Mouse (Mus musculus) erythroblast, embryonic 14.5 days (primary cell): ENCODE data around the gene Ctnna3. TPM values are rescaled to one million over a fixed set of nuclear protein-coding genes. Genes with fewer than 3 reads are reported as not detected.

Source experiments
- H3K27me3 ChIP-seq: 2 replicates; pipeline ENCODE4 v1.6.1; 2012; ENCODE audit warnings: inconsistent platforms; ENCODE audit not compliant: control insufficient read depth
- H3K36me3 ChIP-seq: 2 replicates; pipeline ENCODE4 v1.6.1; 2012; ENCODE audit warnings: mild to moderate bottlenecking, inconsistent platforms; ENCODE audit not compliant: control insufficient read depth
- H3K4me1 ChIP-seq: 2 replicates; pipeline ENCODE4 v1.6.1; 2012; ENCODE audit warnings: inconsistent platforms; ENCODE audit not compliant: control insufficient read depth
- H3K4me3 ChIP-seq: replicated peaks from 2 replicates; pipeline ENCODE3; 2012; ENCODE audit warnings: moderate library complexity, mild to moderate bottlenecking, inconsistent platforms
- H3K9me3 ChIP-seq: 2 replicates; pipeline ENCODE4 v1.6.1; 2012; ENCODE audit warnings: low read length, inconsistent platforms, mixed read lengths; ENCODE audit not compliant: control insufficient read depth
- GATA1 ChIP-seq: IDR thresholded peaks from 2 replicates; pipeline ENCODE4 v1.6.1; 2012; ENCODE audit warnings: low read length, inconsistent platforms, mixed read lengths
- TAL1 ChIP-seq: IDR thresholded peaks from 3 replicates; pipeline ENCODE4 v1.6.1; 2012; ENCODE audit warnings: low read length, inconsistent platforms, mixed read lengths
- polyA plus RNA-seq: library from polyadenylated mRNA; stranded (reverse); fragments of >175 nt; gene quantifications from 2 replicates; pipeline ENCODE4 v1.2.3, GENCODE M21; 2012

Ctnna3 gene
- polyA plus RNA-seq, 1 experiment = not detected

GRCm38 (mm10) chr10:63784808-63785535 is 355.1 kb downstream of the Ctnna3 start:
- H3K9me3 ChIP-seq = peaks cover 12% of the 10 kb centered on the region
- TF ChIP-seq GATA1 (no peak), TAL1 (no peak)
- no peak overlapping the region for H3K4me3 ChIP-seq
- H3K36me3 ChIP-seq = no peaks in the 10 kb centered on the region
- no peaks in the 10 kb centered on the region for H3K27me3 ChIP-seq
- H3K4me1 ChIP-seq = no peaks in the 10 kb centered on the region

GRCm38 (mm10) chr10:63786390-63786789 is 356.5 kb downstream of the Ctnna3 start:
- H3K27me3 ChIP-seq = no peaks in the 10 kb centered on the region
- TF ChIP-seq TAL1 = no peak
- no peak for TF ChIP-seq GATA1
- H3K9me3 ChIP-seq = peaks cover 14% of the 10 kb centered on the region
- H3K4me3 ChIP-seq = no peak overlapping the region
- no peaks in the 10 kb centered on the region for H3K36me3 ChIP-seq
- no peaks in the 10 kb centered on the region for H3K4me1 ChIP-seq

- Histone ChIP-seq H3K27me3 (no peaks in the 10 kb centered on the region), H3K9me3 (peaks cover 30% of the 10 kb centered on the region), H3K4me1 (no peaks in the 10 kb centered on the region), H3K36me3 (no peaks in the 10 kb centered on the region), H3K4me3 (no peak overlapping the region)
- TF ChIP-seq TAL1 = no peak
- TF ChIP-seq GATA1 = no peak
These were observed 374.0 kb downstream of the Ctnna3 start for GRCm38 (mm10) chr10:63803909-63804308.

- no peak overlapping the region for H3K4me3 ChIP-seq
- H3K36me3 ChIP-seq = no peaks in the 10 kb centered on the region
- H3K4me1 ChIP-seq = no peaks in the 10 kb centered on the region
- TF ChIP-seq TAL1 (no peak), GATA1 (no peak)
- peaks cover 16% of the 10 kb centered on the region for H3K9me3 ChIP-seq
- no peaks in the 10 kb centered on the region for H3K27me3 ChIP-seq
These were observed 375.7 kb downstream of the Ctnna3 start for GRCm38 (mm10) chr10:63805551-63805950.

GRCm38 (mm10) chr10:63806254-63806653 is 376.4 kb downstream of the Ctnna3 start:
- TF ChIP-seq TAL1 (no peak), GATA1 (no peak)
- Histone ChIP-seq H3K36me3 (no peaks in the 10 kb centered on the region), H3K4me3 (no peak overlapping the region), H3K9me3 (peaks cover 13% of the 10 kb centered on the region), H3K27me3 (no peaks in the 10 kb centered on the region), H3K4me1 (no peaks in the 10 kb centered on the region)

- no peaks in the 10 kb centered on the region for H3K27me3 ChIP-seq
- H3K36me3 ChIP-seq = no peaks in the 10 kb centered on the region
- peaks cover 7% of the 10 kb centered on the region for H3K9me3 ChIP-seq
- TF ChIP-seq TAL1 (no peak), GATA1 (no peak)
- H3K4me3 ChIP-seq = no peak overlapping the region
- no peaks in the 10 kb centered on the region for H3K4me1 ChIP-seq
These were observed 380.2 kb downstream of the Ctnna3 start for GRCm38 (mm10) chr10:63810043-63810617.

- Histone ChIP-seq H3K27me3 (no peaks in the 10 kb centered on the region), H3K4me1 (no peaks in the 10 kb centered on the region), H3K36me3 (no peaks in the 10 kb centered on the region), H3K4me3 (no peak overlapping the region), H3K9me3 (peaks cover 6% of the 10 kb centered on the region)
- TF ChIP-seq TAL1 = no peak
- TF ChIP-seq GATA1 = no peak
These were observed 409.1 kb downstream of the Ctnna3 start for GRCm38 (mm10) chr10:63839011-63839410.

GRCm38 (mm10) chr10:63851946-63852345 is 422.0 kb downstream of the Ctnna3 start:
- H3K9me3 ChIP-seq = peaks cover 44% of the 10 kb centered on the region
- H3K4me1 ChIP-seq = no peaks in the 10 kb centered on the region
- no peaks in the 10 kb centered on the region for H3K36me3 ChIP-seq
- no peaks in the 10 kb centered on the region for H3K27me3 ChIP-seq
- TF ChIP-seq TAL1 = no peak
- TF ChIP-seq GATA1 = no peak
- no peak overlapping the region for H3K4me3 ChIP-seq

- H3K4me3 ChIP-seq = no peak overlapping the region
- H3K4me1 ChIP-seq = no peaks in the 10 kb centered on the region
- peaks cover 7% of the 10 kb centered on the region for H3K9me3 ChIP-seq
- H3K27me3 ChIP-seq = no peaks in the 10 kb centered on the region
- H3K36me3 ChIP-seq = no peaks in the 10 kb centered on the region
- TF ChIP-seq GATA1 (no peak), TAL1 (no peak)
These were observed 439.2 kb downstream of the Ctnna3 start for GRCm38 (mm10) chr10:63869123-63869522.
